Mouse (Mus musculus) erythroblast, embryonic 14.5 days (primary cell): ENCODE results near the gene Cetn3.

Experiments
- GATA1 ChIP-seq: IDR thresholded peaks from 2 replicates; pipeline ENCODE4 v1.6.1; 2012; ENCODE audit warnings: low read length, inconsistent platforms, mixed read lengths
- TAL1 ChIP-seq: IDR thresholded peaks from 3 replicates; pipeline ENCODE4 v1.6.1; 2012; ENCODE audit warnings: low read length, inconsistent platforms, mixed read lengths

- no peak for TF ChIP-seq GATA1
- TF ChIP-seq TAL1, result no peak
These were observed 3.0 kb downstream of the Cetn3 start for GRCm38 (mm10) chr13:81785766-81786480.
